Comparison of ENCODE assay signal across 23 mouse cellular contexts in genomic region chr17:75804358-75804757, GRCm38 (mm10).
DNase-seq lines count a peak whose midpoint lies in the region; ATAC-seq and TF ChIP-seq lines count a peak whose summit lies in the region.
"Had no signal": no experiment of that assay in that cellular context is flagged by ENCODE, and none has a peak within 500 bp of the region (broad histone marks: within the 10 kb centered on the region; RNA-seq: fewer than 3 reads in every experiment).

No protein-coding gene starts in this region.

- no peak overlapping the region for H3K4me2 ChIP-seq in hindbrain, embryonic 15.5 days
- H3K4me2 ChIP-seq in midbrain, postnatal 0 days (ENCODE audit: low read depth, low read length, poor library complexity, severe bottlenecking) = no peak overlapping the region
- H3K4me2 ChIP-seq in midbrain, embryonic 15.5 days = no peak overlapping the region
- H3K4me2 ChIP-seq: embryonic facial prominence, embryonic 15.5 days; heart, embryonic 13.5 days; limb, embryonic 12.5 days; liver, embryonic 15.5 days had no signal

- no peak overlapping the region for H3K4me3 ChIP-seq in hindbrain, embryonic 15.5 days
- no peak overlapping the region for H3K4me3 ChIP-seq in hindbrain, embryonic 10.5 days
- H3K4me3 ChIP-seq in midbrain, postnatal 0 days (ENCODE audit: low read depth, low read length) = no peak overlapping the region
- no peak overlapping the region for H3K4me3 ChIP-seq in midbrain, embryonic 15.5 days
- H3K4me3 ChIP-seq: embryonic facial prominence, embryonic 15.5 days; heart, embryonic 13.5 days; layer of hippocampus, adult 2 months; left cerebral cortex, adult 2 months; limb, embryonic 12.5 days; liver, embryonic 15.5 days; megakaryocyte, embryonic 14.5 days had no signal

- ATAC-seq in hindbrain, embryonic 15.5 days (ENCODE audit: low FRiP score, low read depth) = peak; percentile 72; the same call in 1 of the 2 replicates
- no peak for ATAC-seq in midbrain, postnatal 0 days (ENCODE audit: low FRiP score)
- ATAC-seq in midbrain, embryonic 15.5 days (replicated peaks) = no peak
- ATAC-seq: intestine, embryonic 16.5 days had no signal

- no peak overlapping the region for H3K9ac ChIP-seq in hindbrain, embryonic 15.5 days
- H3K9ac ChIP-seq in midbrain, postnatal 0 days (replicated peaks; ENCODE audit: low read length, poor library complexity, severe bottlenecking) = no peak overlapping the region
- no peak overlapping the region for H3K9ac ChIP-seq in midbrain, embryonic 15.5 days
- H3K9ac ChIP-seq: embryonic facial prominence, embryonic 15.5 days; heart, embryonic 13.5 days; limb, embryonic 12.5 days; liver, embryonic 15.5 days had no signal

- H3K36me3 ChIP-seq in hindbrain, embryonic 15.5 days = no peaks in the 10 kb centered on the region
- no peaks in the 10 kb centered on the region for H3K36me3 ChIP-seq in hindbrain, embryonic 10.5 days
- H3K36me3 ChIP-seq in midbrain, postnatal 0 days (ENCODE audit: insufficient read depth, low read length) = no peaks in the 10 kb centered on the region
- H3K36me3 ChIP-seq in midbrain, embryonic 15.5 days (replicated peaks) = no peaks in the 10 kb centered on the region
- H3K36me3 ChIP-seq: embryonic facial prominence, embryonic 15.5 days; heart, embryonic 13.5 days; limb, embryonic 12.5 days; liver, embryonic 15.5 days had no signal

- no peaks in the 10 kb centered on the region for H3K9me3 ChIP-seq in hindbrain, embryonic 15.5 days
- no peaks in the 10 kb centered on the region for H3K9me3 ChIP-seq in hindbrain, embryonic 10.5 days
- no peaks in the 10 kb centered on the region for H3K9me3 ChIP-seq in midbrain, postnatal 0 days (ENCODE audit: low read length)
- H3K9me3 ChIP-seq in midbrain, embryonic 15.5 days = no peaks in the 10 kb centered on the region
- H3K9me3 ChIP-seq: embryonic facial prominence, embryonic 15.5 days; heart, embryonic 13.5 days; limb, embryonic 12.5 days; liver, embryonic 15.5 days had no signal

- no peaks in the 10 kb centered on the region for H3K4me1 ChIP-seq in hindbrain, embryonic 15.5 days (replicated peaks)
- H3K4me1 ChIP-seq in hindbrain, embryonic 10.5 days (replicated peaks) = peaks cover 19% of the 10 kb centered on the region
- H3K4me1 ChIP-seq in midbrain, postnatal 0 days (ENCODE audit: insufficient read depth, low read length) = no peaks in the 10 kb centered on the region
- H3K4me1 ChIP-seq in midbrain, embryonic 15.5 days = no peaks in the 10 kb centered on the region
- H3K4me1 ChIP-seq: heart, embryonic 13.5 days; limb, embryonic 12.5 days; megakaryocyte, embryonic 14.5 days had no signal

- H3K27me3 ChIP-seq in hindbrain, embryonic 15.5 days = no peaks in the 10 kb centered on the region
- no peaks in the 10 kb centered on the region for H3K27me3 ChIP-seq in hindbrain, embryonic 10.5 days (ENCODE audit: insufficient read depth, poor library complexity, severe bottlenecking)
- H3K27me3 ChIP-seq in midbrain, postnatal 0 days (ENCODE audit: insufficient read depth, low read length) = no peaks in the 10 kb centered on the region
- H3K27me3 ChIP-seq in midbrain, embryonic 15.5 days (replicated peaks) = no peaks in the 10 kb centered on the region
- H3K27me3 ChIP-seq: CH12.LX; embryonic facial prominence, embryonic 15.5 days; heart, embryonic 13.5 days; limb, embryonic 12.5 days; liver, embryonic 15.5 days; megakaryocyte, embryonic 14.5 days had no signal

- no peak overlapping the region for H3K27ac ChIP-seq in hindbrain, embryonic 15.5 days (replicated peaks)
- no peak overlapping the region for H3K27ac ChIP-seq in hindbrain, embryonic 10.5 days
- no peak overlapping the region for H3K27ac ChIP-seq in midbrain, postnatal 0 days (ENCODE audit: low read depth, low read length)
- no peak overlapping the region for H3K27ac ChIP-seq in midbrain, embryonic 15.5 days
- H3K27ac ChIP-seq: embryonic facial prominence, embryonic 15.5 days; heart, embryonic 13.5 days; layer of hippocampus, adult 2 months; left cerebral cortex, adult 2 months; limb, embryonic 12.5 days; liver, embryonic 15.5 days had no signal

- no peak for TF ChIP-seq CTCF in midbrain, postnatal 0 days (IDR thresholded peaks at IDR 0.05)

- peak; percentile 60 to 71 for DNase-seq in cerebellum, postnatal 10 days
- DNase-seq in cerebellum, adult 8-10 months = no peak
- no peak for DNase-seq in hindbrain, embryonic 10.5 days (ENCODE audit: low spot score)
- peak; percentile 44 for DNase-seq in midbrain, postnatal 0 days (ENCODE audit: low spot score)
- DNase-seq in gastrocnemius, postnatal 25 days = peak; percentile 43
- DNase-seq in right cerebral cortex, postnatal 36 days (ENCODE audit: low spot score in 2 of 2) = no peak
- DNase-seq: adrenal gland, postnatal 10 days; cerebellum, adult 2 months; heart, postnatal 36 days; lung, postnatal 14 days; spleen, adult 18-20 months; thymus, adult 18-20 months had no signal

- 33% methylated on average over 1 of the region's 1 CpGs for WGBS in hindbrain, embryonic 15.5 days
- 76% methylated on average over 1 of the region's 1 CpGs for WGBS in hindbrain, embryonic 10.5 days
- WGBS in midbrain, postnatal 0 days = 70% methylated on average over 1 of the region's 1 CpGs
- 56% methylated on average over 1 of the region's 1 CpGs for WGBS in midbrain, embryonic 15.5 days

Comparison
In these comparisons a context has a peak if more than half of its experiments do, and no peak if none do; other contexts are left out.
1. DNase-seq: peak in cerebellum, postnatal 10 days (2 of 2), midbrain, postnatal 0 days (single experiment) and gastrocnemius, postnatal 25 days (single experiment); none in cerebellum, adult 8-10 months (single experiment), hindbrain, embryonic 10.5 days (single experiment) and right cerebral cortex, postnatal 36 days (0 of 2).